Mouse (Mus musculus): ENCODE measurements around the gene Ppp6r1.

DNA sequence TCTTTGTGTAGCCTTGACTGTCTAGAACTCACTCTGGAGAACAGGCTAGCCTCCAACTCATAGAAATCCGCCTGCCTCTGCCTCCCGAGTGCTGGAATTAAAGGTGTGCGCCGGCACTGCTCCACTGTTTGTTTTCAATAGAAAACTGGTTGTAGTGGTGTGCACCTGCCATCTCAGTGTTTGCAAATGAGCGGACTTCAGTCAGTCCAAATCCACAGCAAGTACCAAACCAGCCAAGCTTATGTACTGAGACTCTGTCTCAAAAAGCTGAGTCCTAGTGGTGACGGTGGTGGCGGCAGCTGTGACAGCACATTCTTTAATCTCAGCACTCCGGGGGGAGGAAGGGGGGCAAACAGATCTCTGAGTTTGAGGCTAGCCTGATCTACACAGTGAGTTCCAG is 9.7 kb upstream of the Ppp6r1 start:
- TF ChIP-seq TAL1 (IDR thresholded peaks at IDR 0.05; ENCODE audit: low read length) (no peak), CTCF (IDR thresholded peaks at IDR 0.05 in 2 of 3, conservative IDR thresholded peaks at IDR 0.05 in 1 of 3; ENCODE audit: control insufficient read depth in 1 of 3, insufficient read depth in 1 of 3, low read depth in 2 of 3, low read length in 3 of 3, poor library complexity in 1 of 3, severe bottlenecking in 1 of 3) (no peak), EP300 (IDR thresholded peaks at IDR 0.05; ENCODE audit: low read depth in 1 of 2, low read length in 2 of 2) (no peak), POLR2A (IDR thresholded peaks at IDR 0.05; ENCODE audit: control insufficient read depth in 1 of 2, insufficient read depth in 1 of 2, low read depth in 1 of 2, low read length in 2 of 2, poor library complexity in 1 of 2) (no peak), CHD2 (IDR thresholded peaks at IDR 0.05; ENCODE audit: low read length) (no peak), MAFK (IDR thresholded peaks at IDR 0.05; ENCODE audit: borderline replicate concordance, low read depth, low read length) (no peak), GABPA (IDR thresholded peaks at IDR 0.05; ENCODE audit: low read depth, low read length) (no peak), E2F4 (IDR thresholded peaks at IDR 0.05; ENCODE audit: borderline replicate concordance, low read depth, low read length) (no peak), CHD1 (IDR thresholded peaks at IDR 0.05; ENCODE audit: low read depth, low read length) (no peak), RAD21 (IDR thresholded peaks at IDR 0.05; ENCODE audit: low read depth, low read length) (no peak), TCF12 (IDR thresholded peaks at IDR 0.05; ENCODE audit: low read depth, low read length) (no peak), MYC (IDR thresholded peaks at IDR 0.05; ENCODE audit: low read depth, low read length) (no peak), ZMIZ1 (IDR thresholded peaks at IDR 0.05; ENCODE audit: low read depth, low read length) (no peak)

Measured in MEL (cell line).